Mouse (Mus musculus): ENCODE results near the gene Adgrf1.

Gene Adgrf1

GRCm38 (mm10) chr17:43363921-43364320 lies 93.8 kb downstream of the Adgrf1 start:
- DNase-seq, result no peak

GRCm38 (mm10) chr17:43365297-43365696 lies 95.2 kb downstream of the Adgrf1 start:
- peak; percentile 48 to 79 for DNase-seq

GRCm38 (mm10) chr17:43366486-43366885 lies 96.4 kb downstream of the Adgrf1 start:
- peak; percentile 51 to 81 for DNase-seq

- peak in 1 of 2 experiments; percentile 54 for DNase-seq
These were observed 98.0 kb downstream of the Adgrf1 start for GRCm38 (mm10) chr17:43368171-43368576.

GRCm38 (mm10) chr17:43372604-43373003 lies 102.5 kb downstream of the Adgrf1 start:
- DNase-seq, result no peak

- no peak for DNase-seq
These were observed 103.9 kb downstream of the Adgrf1 start for GRCm38 (mm10) chr17:43374020-43374419.
